Mouse (Mus musculus): ENCODE results near the gene Deaf1. TPM values are rescaled to one million over a fixed set of nuclear protein-coding genes. Genes with fewer than 3 reads are reported as not detected.

Deaf1 gene
- 1.5 TPM for polyA plus RNA-seq (2014; fragmentation: Illumina TruSeq; extraction: RNeasy Lipid Tissue Mini Kit (QIAGEN cat#74804))

DNA sequence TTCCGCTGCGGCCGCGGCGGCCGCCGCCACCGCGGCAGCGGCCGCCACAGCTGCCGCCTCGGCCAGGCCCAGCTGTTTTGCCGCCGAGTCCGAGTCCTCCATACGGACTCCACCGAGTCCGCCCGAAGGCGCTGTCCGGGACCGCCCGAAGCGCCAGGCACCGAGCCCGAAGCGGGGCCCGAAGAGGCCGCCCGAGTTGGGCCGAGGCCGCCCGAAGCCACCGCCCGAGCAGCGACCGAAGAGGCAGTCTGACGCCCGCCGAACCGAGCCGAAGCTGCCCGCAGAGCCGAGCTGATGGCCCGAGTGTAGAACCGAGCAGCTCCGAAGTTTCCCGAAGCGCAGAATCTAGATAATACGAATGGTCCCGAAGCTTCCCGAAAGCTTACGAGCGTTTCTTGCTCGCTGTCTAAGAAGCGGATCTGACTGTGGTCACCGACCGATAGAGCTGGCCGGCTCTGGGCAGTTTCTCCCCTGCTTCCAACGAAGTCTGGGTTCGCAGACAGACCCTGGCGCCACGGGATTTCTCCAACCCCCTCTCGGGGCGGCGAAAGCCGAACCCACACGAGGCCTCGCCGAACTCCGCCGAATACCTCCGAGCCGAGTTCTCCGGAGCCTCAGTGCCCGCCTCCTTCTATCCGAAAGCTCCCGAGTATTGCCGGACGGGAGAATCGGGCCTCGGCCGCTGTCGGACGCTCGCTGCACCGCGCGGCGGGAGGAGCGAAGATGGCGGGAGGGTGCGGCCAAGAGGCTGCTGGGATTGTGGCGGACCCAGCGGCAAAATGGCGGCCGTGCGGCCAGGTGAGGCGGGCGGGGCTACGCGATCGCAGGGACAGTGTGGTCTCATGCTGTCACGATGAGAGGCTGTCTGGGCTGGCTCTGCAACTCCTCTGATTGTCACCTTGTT is at the start of gene Deaf1, which contains the start of gene Tmem80:
Gene Deaf1 (minus strand): TSS at position 222 of the 904 bp plus-strand sequence.
Gene Tmem80 (plus strand): TSS at position 271 of the 904 bp plus-strand sequence.

DNA sequence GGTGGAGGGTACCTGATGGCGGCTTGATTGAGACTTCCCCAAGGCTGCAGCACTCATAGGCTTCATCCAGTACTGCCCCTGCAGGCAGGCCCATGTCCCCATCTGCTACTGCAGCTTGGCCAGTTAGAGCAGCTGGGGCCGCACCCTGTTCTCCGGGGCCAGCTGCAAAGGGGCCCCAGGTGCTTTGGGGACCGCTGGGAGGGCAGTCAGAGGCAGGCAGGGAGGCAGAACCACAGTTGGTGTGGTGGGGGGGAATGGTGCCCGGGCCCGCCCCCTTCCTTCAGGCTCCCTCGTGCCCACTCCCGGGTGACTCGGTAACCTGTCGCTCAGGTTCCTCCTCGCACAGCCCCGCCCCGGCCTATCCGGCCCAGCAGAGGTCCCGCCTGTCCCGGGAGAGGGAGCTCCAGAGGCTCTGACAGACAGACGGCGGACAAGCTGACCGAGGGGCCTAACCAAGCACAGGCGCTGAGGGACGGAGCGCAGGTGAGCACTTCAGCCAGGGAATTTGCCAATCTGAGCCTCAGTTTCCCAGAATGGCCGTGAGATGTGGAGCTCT is 11.2 kb upstream of the Deaf1 start, which contains the start of gene Eps8l2:
Gene Eps8l2 (plus strand): TSS at position 305 of the 556 bp plus-strand sequence.

DNA sequence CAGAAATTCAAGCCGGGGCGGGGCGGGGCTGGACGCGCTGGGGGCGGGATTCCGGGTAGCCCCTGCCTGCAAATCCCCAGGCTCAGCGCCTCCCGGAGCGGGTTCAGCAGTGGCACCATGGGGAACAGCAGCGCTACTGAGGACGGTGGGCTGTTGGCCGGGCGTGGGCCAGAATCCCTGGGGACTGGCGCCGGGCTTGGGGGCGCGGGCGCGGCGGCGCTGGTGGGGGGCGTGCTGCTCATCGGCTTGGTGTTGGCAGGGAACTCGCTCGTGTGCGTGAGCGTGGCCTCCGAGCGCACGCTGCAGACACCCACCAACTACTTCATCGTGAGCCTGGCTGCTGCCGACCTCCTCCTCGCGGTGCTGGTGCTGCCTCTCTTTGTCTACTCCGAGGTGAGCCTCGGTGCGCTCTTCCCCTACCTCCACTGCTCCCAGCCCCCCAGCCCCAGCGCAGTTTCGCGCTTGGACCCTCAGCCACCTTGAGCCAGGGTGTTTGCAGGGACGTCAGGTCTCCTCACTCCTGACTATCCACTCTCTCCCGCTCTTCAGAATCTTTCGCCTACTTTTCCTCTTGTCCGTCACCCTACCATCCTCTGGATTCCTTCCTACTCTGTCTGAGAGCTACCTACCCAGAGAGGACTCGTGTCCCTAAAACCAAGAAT is 35.4 kb downstream of the Deaf1 start, which contains the start of gene Drd4:
Gene Drd4 (plus strand): TSS at position 86 of the 662 bp plus-strand sequence.

DNA sequence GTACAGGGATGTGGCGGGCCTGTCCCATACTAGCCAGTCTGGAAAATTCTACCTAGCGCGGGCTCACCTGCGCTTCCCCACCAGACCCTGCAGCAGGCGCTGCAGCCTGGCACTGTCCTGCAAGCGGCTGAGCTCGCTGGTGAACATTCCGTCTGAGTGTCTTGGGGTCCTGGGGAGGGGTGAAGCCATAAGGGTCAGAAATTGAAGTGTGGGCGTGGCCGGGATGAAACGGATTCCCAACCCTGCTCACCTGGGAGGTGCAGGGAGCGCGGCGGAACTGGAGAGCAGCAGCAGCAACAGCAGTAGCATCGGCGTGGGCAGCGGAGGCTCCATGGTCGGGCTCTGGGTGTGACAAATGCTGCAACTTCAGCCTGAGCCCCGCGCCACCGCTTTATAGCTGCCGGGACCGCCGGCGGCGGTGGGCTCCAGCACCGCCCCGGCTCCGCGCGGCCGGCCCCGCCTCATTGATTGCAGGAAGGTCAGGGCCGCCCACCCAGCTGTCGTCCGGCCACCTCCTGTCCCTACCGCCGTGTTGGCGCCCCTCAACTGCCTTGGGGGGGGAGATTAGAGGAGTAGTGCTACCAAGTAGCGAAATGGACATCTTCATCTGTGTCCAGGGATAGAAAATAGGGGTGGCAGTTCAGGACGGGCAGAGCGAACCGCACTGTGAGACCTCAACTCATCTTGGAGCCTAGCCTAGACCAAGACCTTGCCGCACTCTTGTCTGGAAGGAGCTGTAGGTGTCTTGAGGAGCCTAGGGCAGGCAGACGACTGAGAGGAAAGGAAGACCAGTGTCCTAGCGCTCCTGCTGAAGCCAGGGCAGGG is 48.5 kb downstream of the Deaf1 start, which contains the start of gene Sct:
Gene Sct (minus strand): TSS at position 368 of the 825 bp plus-strand sequence.

DNA sequence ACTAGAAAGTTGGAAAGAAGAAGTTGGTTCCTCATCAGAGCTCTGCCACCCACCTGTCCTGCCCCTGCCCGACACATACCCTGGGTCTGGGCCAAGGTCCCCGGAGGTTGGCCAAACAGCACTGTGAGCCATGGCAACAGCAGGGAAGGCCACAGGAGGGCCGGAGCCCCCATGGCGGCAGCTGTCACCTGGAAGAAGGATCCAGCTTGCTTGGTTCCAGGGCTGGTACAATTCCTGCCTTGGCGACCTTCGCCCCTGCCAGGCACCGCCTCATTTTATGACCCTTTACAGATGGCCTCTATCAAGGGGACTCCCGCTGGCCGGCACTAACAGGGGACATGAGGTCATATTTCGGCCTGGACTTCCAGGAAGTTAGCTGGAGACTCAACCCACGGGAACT is 50.9 kb downstream of the Deaf1 start, which contains the start of gene Cdhr5:
Gene Cdhr5 (minus strand): TSS at position 241 of the 400 bp plus-strand sequence.

DNA sequence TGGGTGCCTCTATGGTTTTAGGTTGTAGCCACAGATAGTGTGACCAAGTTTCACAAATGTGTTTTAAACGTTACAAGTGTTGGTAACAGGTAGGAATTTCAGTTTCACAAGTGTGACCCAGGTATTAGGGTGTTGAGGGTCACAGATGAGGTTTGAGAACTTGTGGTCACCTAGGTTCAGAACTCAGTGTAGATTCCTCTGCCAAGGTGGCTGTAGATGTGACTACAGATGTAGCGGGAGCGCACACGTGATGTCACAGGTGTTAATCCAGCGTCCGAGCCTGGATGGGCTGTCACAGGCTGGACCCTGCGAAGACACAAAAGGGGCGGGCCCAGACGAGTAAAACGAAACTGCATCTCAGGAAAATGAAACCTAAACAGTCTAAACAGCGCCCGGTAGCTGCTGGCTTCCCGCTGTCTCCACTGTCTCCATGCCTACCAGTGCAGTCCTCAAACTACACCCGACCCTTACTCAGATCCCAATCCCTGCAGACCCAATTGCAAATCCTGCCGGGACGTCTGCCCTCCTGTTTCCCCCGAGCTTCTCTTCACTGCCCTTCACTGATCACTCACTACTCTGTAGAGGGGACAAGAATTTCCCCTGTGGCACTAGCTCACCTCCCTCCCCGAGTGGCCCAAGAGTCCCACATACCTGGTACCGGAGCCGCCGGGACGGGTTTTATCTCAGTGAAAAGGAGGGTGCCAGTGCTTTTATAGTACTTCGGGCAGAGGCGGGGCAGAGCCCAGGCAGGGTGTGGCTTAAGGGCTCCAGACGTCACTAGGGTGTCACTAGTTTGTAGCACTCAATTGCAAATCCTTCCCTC is 61.5 kb downstream of the Deaf1 start, which contains the start of gene Irf7:
Gene Irf7 (minus strand): TSS at position 743 of the 823 bp plus-strand sequence.

Other genes with a start within 250 kb of the Deaf1 start
- not detected for gene Pkp3, start 249.5 kb downstream of the Deaf1 start, polyA plus RNA-seq (2014; fragmentation: Illumina TruSeq; extraction: RNeasy Lipid Tissue Mini Kit (QIAGEN cat#74804))
- not detected for gene Sigirr, start 227.1 kb downstream of the Deaf1 start, polyA plus RNA-seq (2014; fragmentation: Illumina TruSeq; extraction: RNeasy Lipid Tissue Mini Kit (QIAGEN cat#74804))
- gene Ano9, start 209.9 kb downstream of the Deaf1 start, polyA plus RNA-seq (2014; fragmentation: Illumina TruSeq; extraction: RNeasy Lipid Tissue Mini Kit (QIAGEN cat#74804)) = not detected
- gene Ptdss2, start 205.3 kb downstream of the Deaf1 start, polyA plus RNA-seq (2014; fragmentation: Illumina TruSeq; extraction: RNeasy Lipid Tissue Mini Kit (QIAGEN cat#74804)) = 21.8 TPM
- gene Rnh1, start 154.8 kb downstream of the Deaf1 start, polyA plus RNA-seq (2014; fragmentation: Illumina TruSeq; extraction: RNeasy Lipid Tissue Mini Kit (QIAGEN cat#74804)) = 1.00 TPM
- gene Hras, start 133.7 kb downstream of the Deaf1 start, polyA plus RNA-seq (2014; fragmentation: Illumina TruSeq; extraction: RNeasy Lipid Tissue Mini Kit (QIAGEN cat#74804)) = 3.6 TPM
- gene Lrrc56, start 133.5 kb downstream of the Deaf1 start, polyA plus RNA-seq (2014; fragmentation: Illumina TruSeq; extraction: RNeasy Lipid Tissue Mini Kit (QIAGEN cat#74804)) = 0.77 TPM
- not detected for gene Lmntd2, start 113.6 kb downstream of the Deaf1 start, polyA plus RNA-seq (2014; fragmentation: Illumina TruSeq; extraction: RNeasy Lipid Tissue Mini Kit (QIAGEN cat#74804))
- 0.80 TPM for gene Rassf7, start 111.8 kb downstream of the Deaf1 start, polyA plus RNA-seq (2014; fragmentation: Illumina TruSeq; extraction: RNeasy Lipid Tissue Mini Kit (QIAGEN cat#74804))
- gene Phrf1, start 98.9 kb downstream of the Deaf1 start, polyA plus RNA-seq (2014; fragmentation: Illumina TruSeq; extraction: RNeasy Lipid Tissue Mini Kit (QIAGEN cat#74804)) = 26.7 TPM
- gene Irf7, start 61.2 kb downstream of the Deaf1 start, polyA plus RNA-seq (2014; fragmentation: Illumina TruSeq; extraction: RNeasy Lipid Tissue Mini Kit (QIAGEN cat#74804)) = 7.9 TPM
- 1.1 TPM for gene Cdhr5, start 50.9 kb downstream of the Deaf1 start, polyA plus RNA-seq (2014; fragmentation: Illumina TruSeq; extraction: RNeasy Lipid Tissue Mini Kit (QIAGEN cat#74804))
- not detected for gene Sct, start 48.6 kb downstream of the Deaf1 start, polyA plus RNA-seq (2014; fragmentation: Illumina TruSeq; extraction: RNeasy Lipid Tissue Mini Kit (QIAGEN cat#74804))
- not detected for gene Drd4, start 35.7 kb downstream of the Deaf1 start, polyA plus RNA-seq (2014; fragmentation: Illumina TruSeq; extraction: RNeasy Lipid Tissue Mini Kit (QIAGEN cat#74804))
- 9.4 TPM for gene Tmem80, start within 50 bp of the Deaf1 start, polyA plus RNA-seq (2014; fragmentation: Illumina TruSeq; extraction: RNeasy Lipid Tissue Mini Kit (QIAGEN cat#74804))
- gene Eps8l2, start 11.2 kb upstream of the Deaf1 start, polyA plus RNA-seq (2014; fragmentation: Illumina TruSeq; extraction: RNeasy Lipid Tissue Mini Kit (QIAGEN cat#74804)) = not detected
- gene Taldo1, start 64.5 kb upstream of the Deaf1 start, polyA plus RNA-seq (2014; fragmentation: Illumina TruSeq; extraction: RNeasy Lipid Tissue Mini Kit (QIAGEN cat#74804)) = 7.8 TPM
- gene Gatd1, start 86.4 kb upstream of the Deaf1 start, polyA plus RNA-seq (2014; fragmentation: Illumina TruSeq; extraction: RNeasy Lipid Tissue Mini Kit (QIAGEN cat#74804)) = 15.2 TPM
- gene Cend1, start 101.8 kb upstream of the Deaf1 start, polyA plus RNA-seq (2014; fragmentation: Illumina TruSeq; extraction: RNeasy Lipid Tissue Mini Kit (QIAGEN cat#74804)) = not detected
- 0.46 TPM for gene Slc25a22, start 110.2 kb upstream of the Deaf1 start, polyA plus RNA-seq (2014; fragmentation: Illumina TruSeq; extraction: RNeasy Lipid Tissue Mini Kit (QIAGEN cat#74804))
- not detected for gene Pidd1, start 116.3 kb upstream of the Deaf1 start, polyA plus RNA-seq (2014; fragmentation: Illumina TruSeq; extraction: RNeasy Lipid Tissue Mini Kit (QIAGEN cat#74804))
- gene Rplp2, start 119.7 kb upstream of the Deaf1 start, polyA plus RNA-seq (2014; fragmentation: Illumina TruSeq; extraction: RNeasy Lipid Tissue Mini Kit (QIAGEN cat#74804)) = 15.0 TPM
- gene Pnpla2, start 127.5 kb upstream of the Deaf1 start, polyA plus RNA-seq (2014; fragmentation: Illumina TruSeq; extraction: RNeasy Lipid Tissue Mini Kit (QIAGEN cat#74804)) = 1.3 TPM
- gene Cracr2b, start 133.4 kb upstream of the Deaf1 start, polyA plus RNA-seq (2014; fragmentation: Illumina TruSeq; extraction: RNeasy Lipid Tissue Mini Kit (QIAGEN cat#74804)) = not detected
- 45.2 TPM for gene Cd151, start 139.7 kb upstream of the Deaf1 start, polyA plus RNA-seq (2014; fragmentation: Illumina TruSeq; extraction: RNeasy Lipid Tissue Mini Kit (QIAGEN cat#74804))
- gene Polr2l, start 147.4 kb upstream of the Deaf1 start, polyA plus RNA-seq (2014; fragmentation: Illumina TruSeq; extraction: RNeasy Lipid Tissue Mini Kit (QIAGEN cat#74804)) = 2.4 TPM
- 6.2 TPM for gene Tspan4, start 147.6 kb upstream of the Deaf1 start, polyA plus RNA-seq (2014; fragmentation: Illumina TruSeq; extraction: RNeasy Lipid Tissue Mini Kit (QIAGEN cat#74804))
- gene Chid1, start 212.2 kb upstream of the Deaf1 start, polyA plus RNA-seq (2014; fragmentation: Illumina TruSeq; extraction: RNeasy Lipid Tissue Mini Kit (QIAGEN cat#74804)) = 3.6 TPM
- 72.3 TPM for gene Ap2a2, start 234.5 kb upstream of the Deaf1 start, polyA plus RNA-seq (2014; fragmentation: Illumina TruSeq; extraction: RNeasy Lipid Tissue Mini Kit (QIAGEN cat#74804))

All from ovary, adult 10 weeks (tissue).